Mouse (Mus musculus) liver, postnatal 0 days (tissue): ENCODE results near the gene Adam10. TPM values are rescaled to one million over a fixed set of nuclear protein-coding genes. Genes with fewer than 3 reads are reported as not detected.
A peak's percentile ranks its signal among the peaks of the same experiment; 100 is the strongest.

Experiments used
- ATAC-seq: fragments of 200-750 bp; cut with Nextera tagmentation; 2 replicates; pipeline ENCODE4 v1.8.0; 2017; ENCODE audit warnings: mild to moderate bottlenecking, moderate library complexity
- DNase-seq: peaks from one replicate; pipeline ENCODE4 v3.0.0-alpha.2; 2016
- H3K27ac ChIP-seq: fragments of 300-500 bp; sonication (generic); 2 replicates; pipeline ENCODE4 v1.5.1; 2014; ENCODE audit warnings: antibody characterized with exemption, moderate library complexity, mild to moderate bottlenecking, low read depth
- H3K27me3 ChIP-seq: fragments of 300-500 bp; sonication (generic); 2 replicates; pipeline ENCODE4 v1.6.1; 2014; ENCODE audit warnings: low read length, control low read depth, mixed read lengths; ENCODE audit not compliant: insufficient read depth
- H3K36me3 ChIP-seq: fragments of 300-500 bp; sonication (generic); replicated peaks from 2 replicates; pipeline ENCODE4 v1.6.1; 2014; ENCODE audit warnings: mild to moderate bottlenecking, control low read depth, low read length, moderate library complexity, mixed read lengths; ENCODE audit not compliant: insufficient read depth
- H3K4me1 ChIP-seq: fragments of 300-500 bp; sonication (generic); 2 replicates; pipeline ENCODE4 v1.6.1; 2014; ENCODE audit warnings: antibody characterized with exemption, mild to moderate bottlenecking, control low read depth; ENCODE audit not compliant: insufficient read depth
- H3K4me2 ChIP-seq: fragments of 300-500 bp; sonication (generic); 2 replicates; pipeline ENCODE4 v1.6.1; 2014; ENCODE audit warnings: low read depth, mild to moderate bottlenecking, low read length, moderate library complexity, mixed read lengths
- H3K4me3 ChIP-seq: fragments of 300-500 bp; sonication (generic); 2 replicates; pipeline ENCODE4 v1.5.1; 2014; ENCODE audit warnings: low read depth, low read length
- H3K9ac ChIP-seq: fragments of 300-500 bp; sonication (generic); replicated peaks from 2 replicates; pipeline ENCODE4 v1.6.1; 2014; ENCODE audit warnings: mild to moderate bottlenecking, moderate library complexity
- H3K9me3 ChIP-seq: fragments of 300-500 bp; sonication (generic); 2 replicates; pipeline ENCODE4 v1.6.1; 2016; ENCODE audit warnings: mild to moderate bottlenecking, control low read depth, low read length, mixed read lengths
- CTCF ChIP-seq: sonication (generic); IDR thresholded peaks from 2 replicates; pipeline ENCODE4 v1.5.1; 2016; ENCODE audit warnings: antibody characterized with exemption, low read depth
- EP300 ChIP-seq: IDR thresholded peaks from 2 replicates; pipeline ENCODE4 v1.6.1; 2016; ENCODE audit warnings: antibody characterized with exemption, low read depth, mild to moderate bottlenecking
- WGBS: fragments of 180-500 bp; shearing (Covaris S2); extraction: QIAGEN DNeasy Blood & Tissue Kit; methylation state at CpG from one replicate; pipeline ENCODE4 v1.1.7; 2014; ENCODE audit not compliant: insufficient replicate concordance; 5-methylcytosine and 5-hydroxymethylcytosine counted together
- polyA plus RNA-seq: library from polyadenylated mRNA; unstranded; fragments of >200 nt; fragmentation: Nextera tagmentation; extraction: Ambion mirVana; gene quantifications from 2 replicates; pipeline ENCODE4 v1.2.1, GENCODE M21; 2015

The Adam10 gene
- polyA plus RNA-seq, 1 experiment from 2014 or later: 36.7 TPM

DNA sequence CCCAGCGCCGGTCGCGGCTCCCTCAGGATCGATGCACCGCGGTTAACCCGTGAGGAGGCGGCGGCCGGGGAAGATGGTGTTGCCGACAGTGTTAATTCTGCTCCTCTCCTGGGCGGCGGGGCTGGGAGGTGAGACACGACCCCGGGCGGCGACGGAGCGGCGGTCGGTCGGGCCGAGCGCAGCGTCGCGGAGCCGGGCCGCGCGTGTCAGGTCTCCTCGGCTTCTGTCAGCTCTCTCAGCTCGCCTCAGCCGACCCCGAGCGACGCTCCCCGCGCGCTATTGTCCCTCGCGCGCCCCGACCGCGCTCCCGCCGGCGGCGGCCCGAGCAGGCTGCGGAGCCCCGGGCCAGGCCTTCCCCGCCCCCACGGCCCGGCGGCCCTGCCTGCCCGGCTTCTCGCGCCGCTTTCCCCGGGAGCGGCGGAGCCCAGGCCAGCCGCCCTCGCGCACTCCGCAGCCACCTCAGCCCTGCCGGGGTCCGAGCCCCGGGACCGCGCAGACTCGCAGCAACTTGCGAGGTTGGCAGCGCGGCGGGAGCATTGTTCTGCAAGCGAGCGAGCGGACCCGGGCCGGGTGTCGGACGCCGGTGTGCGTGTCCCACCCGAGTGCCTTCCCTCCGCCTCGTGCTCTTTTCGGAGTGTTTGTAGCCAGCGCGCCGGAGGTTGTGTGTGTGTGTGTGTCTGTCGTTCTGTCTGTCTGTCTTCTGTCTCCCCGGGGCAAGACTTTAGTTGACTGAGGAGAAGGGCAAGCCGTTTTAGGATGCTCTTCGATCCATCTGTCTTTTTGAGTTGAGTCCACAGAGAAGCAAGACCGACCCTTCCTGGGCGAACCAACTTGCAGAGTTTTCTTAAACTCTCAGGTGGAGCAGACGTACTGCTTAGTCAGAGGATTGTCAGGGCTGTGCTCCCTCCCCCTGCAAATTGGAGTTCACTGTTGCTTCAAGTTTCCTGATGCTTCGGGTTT, 615 bp downstream of the Adam10 start:
- Histone ChIP-seq H3K27ac (peak overlapping the region; percentile 99), H3K36me3 (no peaks in the 10 kb centered on the region), H3K9ac (peak overlapping the region; percentile 97), H3K27me3 (no peaks in the 10 kb centered on the region), H3K4me3 (peak overlapping the region; percentile 95), H3K9me3 (no peaks in the 10 kb centered on the region), H3K4me2 (peak overlapping the region; percentile 70), H3K4me1 (peaks cover 15% of the 10 kb centered on the region)
- 3% methylated on average over 87 of the region's 103 CpGs for WGBS
- TF ChIP-seq EP300 (no peak), CTCF (no peak)
- ATAC-seq: peak; percentile 56
- DNase-seq: peak; percentile 68

DNA sequence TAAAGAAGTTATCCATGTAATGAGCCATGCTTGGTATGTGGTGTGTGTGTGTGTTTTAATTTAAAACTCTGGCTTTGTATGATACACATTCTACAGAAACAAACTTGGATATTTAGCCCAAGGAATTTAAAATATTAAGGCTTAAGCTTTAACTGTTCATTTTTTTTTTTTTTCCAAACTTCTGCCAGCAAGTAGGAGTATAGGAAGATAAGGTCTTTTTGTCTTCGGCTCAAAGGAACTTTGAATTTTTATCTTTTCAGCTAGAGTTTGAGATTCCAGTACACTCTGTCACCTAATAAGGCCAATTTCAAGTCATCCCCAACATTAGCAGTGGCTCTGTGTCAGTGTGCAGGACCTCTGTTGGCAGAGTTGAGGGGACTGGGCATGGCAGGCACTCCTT, 3.4 kb downstream of the Adam10 start:
- Histone ChIP-seq H3K9ac (no peak overlapping the region; the same call in none of the 2 replicates), H3K36me3 (no peaks in the 10 kb centered on the region), H3K9me3 (no peaks in the 10 kb centered on the region), H3K4me1 (peaks cover 19% of the 10 kb centered on the region), H3K27me3 (no peaks in the 10 kb centered on the region), H3K27ac (no peak overlapping the region), H3K4me3 (peak overlapping the region; percentile 95), H3K4me2 (peak overlapping the region; percentile 70)
- ATAC-seq (no peak), DNase-seq (no peak)
- TF ChIP-seq EP300 (no peak), CTCF (no peak)
- WGBS: 37% methylated on average over 1 of the region's 1 CpGs

DNA sequence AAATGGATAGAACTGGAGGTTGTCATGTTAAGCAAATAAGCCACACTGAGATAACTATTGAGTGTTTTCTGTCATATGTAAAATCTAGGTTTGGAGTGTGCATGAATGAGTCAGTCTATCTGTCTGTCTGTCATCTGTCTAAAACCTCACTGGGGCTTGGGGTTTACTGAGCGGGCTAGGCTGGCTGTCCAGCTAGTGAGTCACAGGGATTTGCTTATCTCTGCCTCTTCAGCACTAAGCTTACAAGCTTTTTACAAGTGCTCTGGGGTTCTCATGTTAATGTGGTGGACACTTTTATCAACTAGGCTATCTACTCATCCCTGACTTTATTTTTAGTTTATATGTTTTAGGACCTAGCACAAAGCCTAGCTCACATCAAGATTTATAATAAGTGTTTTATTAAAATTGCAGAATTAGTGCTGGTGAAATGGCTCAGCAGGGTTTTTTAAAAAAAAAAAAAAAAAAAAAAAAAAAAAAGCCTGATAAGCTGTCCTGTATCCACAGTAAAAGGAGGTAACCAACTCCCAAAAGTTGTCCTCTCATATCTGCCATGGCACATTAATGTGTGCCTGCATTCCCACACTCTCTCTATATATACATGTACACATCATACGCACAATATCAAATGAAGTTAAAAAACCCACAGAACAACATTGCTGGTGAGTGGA, 9.6 kb downstream of the Adam10 start:
- no peak overlapping the region for H3K27ac ChIP-seq
- no peaks in the 10 kb centered on the region for H3K27me3 ChIP-seq
- no peaks in the 10 kb centered on the region for H3K36me3 ChIP-seq
- 69% methylated on average over 2 of the region's 2 CpGs for WGBS
- TF ChIP-seq EP300 (no peak), CTCF (no peak)
- peaks cover 33% of the 10 kb centered on the region for H3K4me1 ChIP-seq
- no peak overlapping the region for H3K4me2 ChIP-seq
- no peak for ATAC-seq
- DNase-seq: no peak
- no peak overlapping the region for H3K4me3 ChIP-seq
- H3K9ac ChIP-seq: no peak overlapping the region
- no peaks in the 10 kb centered on the region for H3K9me3 ChIP-seq

DNA sequence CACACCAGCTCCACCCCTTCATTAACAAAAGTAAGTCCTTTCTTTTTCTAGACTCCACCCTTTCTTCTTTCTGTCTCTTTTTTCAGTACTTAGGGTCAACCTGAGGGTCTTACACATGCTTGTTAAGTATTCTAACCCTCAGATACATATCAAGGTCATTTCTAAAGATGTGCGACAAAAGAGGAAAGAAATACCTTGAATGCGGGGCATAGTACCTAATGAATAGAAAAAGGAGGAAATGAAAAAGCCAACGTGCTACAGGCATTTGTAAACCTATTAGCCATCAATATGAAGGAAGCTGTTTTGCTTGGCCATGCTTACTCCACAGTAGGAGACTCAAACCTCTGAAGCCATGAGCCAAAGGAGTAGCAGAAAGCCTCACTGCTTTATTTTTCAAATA, 11.1 kb downstream of the Adam10 start:
- 68% methylated on average over 3 of the region's 3 CpGs for WGBS
- peak overlapping the region; percentile 34 for H3K4me2 ChIP-seq

DNA sequence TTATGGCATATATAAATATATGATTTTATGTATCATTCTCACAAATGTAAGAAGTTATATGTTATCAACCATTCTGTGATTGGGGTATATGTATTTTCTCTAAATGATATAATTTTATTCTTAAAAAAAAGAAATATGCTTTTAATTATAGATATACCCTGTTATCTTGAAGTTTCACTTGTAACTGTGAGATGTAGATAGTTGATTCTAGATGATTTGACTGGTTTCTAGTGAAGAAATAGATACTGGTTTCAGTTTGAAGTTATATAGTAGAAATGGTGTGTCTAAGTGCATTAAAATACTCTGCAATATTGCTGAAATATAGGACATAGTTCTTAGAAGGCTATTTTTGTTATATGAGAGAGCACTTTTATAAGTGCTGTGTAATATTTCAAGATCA, 11.8 kb downstream of the Adam10 start:
- no peak for ATAC-seq
- H3K4me1 ChIP-seq: peaks cover 28% of the 10 kb centered on the region
- TF ChIP-seq EP300 (peak; percentile 57; the same call in 1 of the 2 replicates), CTCF (no peak)

More for the DNA sequence above, 11.1 kb downstream of the Adam10 start:
- no peak overlapping the region for H3K4me3 ChIP-seq
- no peak overlapping the region for H3K27ac ChIP-seq
- H3K9me3 ChIP-seq: no peaks in the 10 kb centered on the region
- ATAC-seq (no peak), DNase-seq (no peak)
- H3K4me1 ChIP-seq: peaks cover 34% of the 10 kb centered on the region
- H3K9ac ChIP-seq: no peak overlapping the region
- no peaks in the 10 kb centered on the region for H3K36me3 ChIP-seq
- H3K27me3 ChIP-seq: no peaks in the 10 kb centered on the region
- TF ChIP-seq EP300: no peak
- TF ChIP-seq CTCF: no peak

More for the DNA sequence above, 11.8 kb downstream of the Adam10 start:
- no peak overlapping the region for H3K4me2 ChIP-seq
- H3K27me3 ChIP-seq: no peaks in the 10 kb centered on the region
- DNase-seq: no peak
- no peak overlapping the region for H3K9ac ChIP-seq
- H3K9me3 ChIP-seq: no peaks in the 10 kb centered on the region
- no peak overlapping the region for H3K27ac ChIP-seq
- H3K4me3 ChIP-seq: no peak overlapping the region
- no peaks in the 10 kb centered on the region for H3K36me3 ChIP-seq
